17 mouse cellular contexts compared by ENCODE assay signal in genomic region chr6:30904911-30905310, GRCm38 (mm10).
"Had no signal": no experiment of that assay in that cellular context is flagged by ENCODE, and none has a peak within 500 bp of the region (broad histone marks: within the 10 kb centered on the region; RNA-seq: fewer than 3 reads in every experiment).

No protein-coding gene starts in this region.

- DNase-seq: lung, adult 18-20 months; lung, embryonic 14.5 days; lung, postnatal 10 days; lung, postnatal 4 days; midbrain, embryonic 14.5 days; retina, postnatal 1 day; right cerebral cortex, adult 18-20 months; right cerebral cortex, postnatal 25 days; right cerebral cortex, postnatal 4 days; spleen, adult 18-20 months; thymus, adult 2 months; thymus, postnatal 25 days; thymus, postnatal 4 days had no signal

- H3K27me3 ChIP-seq: midbrain, embryonic 12.5 days; neural tube, embryonic 12.5 days; stomach, embryonic 15.5 days had no signal

- H3K36me3 ChIP-seq: midbrain, embryonic 10.5 days; midbrain, embryonic 12.5 days; neural tube, embryonic 12.5 days; stomach, embryonic 15.5 days had no signal
